Mouse (Mus musculus): ENCODE measurements around the gene Drd3.

Gene Drd3

GRCm38 (mm10) chr16:43753751-43754150, at the start of gene Drd3:
Gene Drd3, plus strand, starts transcription at chr16:43754026.
- DNase-seq (ENCODE audit: low spot score) = peak; percentile 54

- no peak for DNase-seq (ENCODE audit: low spot score)
Measured at GRCm38 (mm10) chr16:43708335-43709061, 45.3 kb upstream of the Drd3 start.

DNA sequence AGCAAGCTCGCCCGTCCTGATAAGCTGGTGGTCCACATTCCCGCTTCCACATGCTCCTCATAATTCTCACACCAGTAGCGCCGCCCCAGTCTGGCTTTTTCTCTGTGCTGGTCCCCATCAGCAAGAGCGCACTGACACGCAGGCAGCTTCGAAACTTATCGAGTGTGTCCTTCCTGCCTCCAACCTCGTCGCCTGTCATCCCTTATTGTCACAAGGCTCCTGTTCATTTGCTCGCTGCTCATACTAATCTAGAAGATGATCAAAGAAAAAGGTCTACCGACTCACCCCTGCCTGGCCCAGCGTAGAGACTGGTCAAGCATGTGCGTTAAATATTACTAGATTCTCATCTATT, 44.8 kb upstream of the Drd3 start:
- no peak for DNase-seq (ENCODE audit: low spot score)

- no peak for DNase-seq (ENCODE audit: low spot score)
Measured at GRCm38 (mm10) chr16:43709432-43710133, 44.2 kb upstream of the Drd3 start.

DNA sequence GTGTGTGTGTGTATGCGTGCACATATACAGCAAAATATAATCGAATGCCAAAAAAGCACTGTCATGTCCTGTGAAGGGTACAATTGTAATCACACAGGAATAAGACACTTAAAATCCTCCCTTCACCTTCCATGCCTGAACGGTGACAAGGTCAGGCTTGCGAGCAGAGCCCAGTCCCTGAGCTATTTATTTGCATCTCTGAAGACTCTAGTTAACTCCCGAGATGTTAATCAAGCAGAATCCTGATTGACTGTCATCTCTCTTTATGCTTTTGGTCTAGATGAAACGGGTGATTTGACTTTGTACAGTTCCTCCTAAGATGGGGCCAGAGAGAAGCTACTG, 43.7 kb upstream of the Drd3 start:
- no peak for DNase-seq (ENCODE audit: low spot score)

GRCm38 (mm10) chr16:43710651-43711050, 43.2 kb upstream of the Drd3 start:
- DNase-seq (ENCODE audit: low spot score) = no peak

- no peak for DNase-seq (ENCODE audit: low spot score)
Measured at GRCm38 (mm10) chr16:43711361-43711760, 42.5 kb upstream of the Drd3 start.

GRCm38 (mm10) chr16:43724444-43724843, 29.4 kb upstream of the Drd3 start:
- peak; percentile 54 for DNase-seq (ENCODE audit: low spot score)

GRCm38 (mm10) chr16:43729506-43730221, 24.2 kb upstream of the Drd3 start:
- no peak for DNase-seq (ENCODE audit: low spot score)

DNA sequence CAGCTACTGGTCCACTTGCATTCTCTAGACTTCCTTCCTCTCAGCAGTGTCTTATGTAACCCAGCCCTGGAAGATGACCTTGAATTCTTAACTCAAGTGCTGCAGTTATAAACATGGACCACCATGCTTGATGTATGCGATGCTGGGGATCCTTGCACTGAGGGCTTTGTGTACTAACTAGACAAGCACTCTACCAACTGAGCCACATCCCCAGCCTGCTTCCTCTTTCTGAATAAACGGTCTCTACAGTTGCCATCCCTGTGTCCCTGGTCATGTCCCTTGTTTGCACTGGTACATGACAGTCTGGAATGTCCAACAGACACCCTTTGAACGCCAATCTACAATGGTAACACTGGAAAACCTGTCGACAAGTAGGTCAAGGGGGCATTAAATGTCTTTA, 23.5 kb upstream of the Drd3 start:
- no peak for DNase-seq (ENCODE audit: low spot score)

- no peak for DNase-seq (ENCODE audit: low spot score)
Measured at GRCm38 (mm10) chr16:43732496-43732895, 21.3 kb upstream of the Drd3 start.

DNA sequence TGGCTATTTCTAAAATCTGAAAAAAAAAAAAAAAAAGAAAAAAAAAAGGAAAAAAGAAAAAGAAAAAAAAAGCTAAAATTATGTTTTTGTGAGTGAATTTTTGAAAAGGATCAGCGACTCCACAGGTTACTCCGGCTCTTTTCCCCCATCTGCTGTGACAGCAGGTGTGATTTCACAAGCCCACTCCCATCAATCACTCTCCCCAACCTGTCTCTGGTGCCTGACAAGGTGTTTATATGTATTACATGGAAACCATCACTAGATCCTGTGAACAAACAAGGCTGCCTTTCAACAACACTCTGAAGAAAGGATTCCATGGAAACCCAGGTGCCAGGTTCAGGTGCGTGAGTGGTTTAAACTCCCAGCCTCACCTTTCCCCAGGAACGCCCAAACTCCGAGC, 20.9 kb upstream of the Drd3 start:
- DNase-seq (ENCODE audit: low spot score) = no peak

DNA sequence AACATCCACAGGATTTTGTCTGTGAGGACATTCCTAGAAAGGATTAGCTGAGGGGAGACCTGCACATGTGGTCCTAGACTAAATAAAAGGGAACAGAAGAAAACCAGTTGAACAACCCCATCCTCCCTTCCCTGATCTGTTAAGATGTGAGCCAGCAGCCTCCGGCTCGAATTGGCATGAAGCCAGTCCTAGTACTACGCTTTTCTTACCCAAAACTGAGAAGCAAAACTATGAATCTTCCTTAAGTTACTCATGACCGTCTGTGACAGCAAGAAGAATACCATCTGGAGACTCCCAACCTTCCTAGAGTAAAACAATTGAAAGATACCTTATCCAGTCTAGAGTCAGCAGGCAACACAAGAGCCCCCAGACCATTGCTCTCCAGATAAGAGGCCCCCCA, 15.9 kb upstream of the Drd3 start:
- DNase-seq (ENCODE audit: low spot score) = no peak

DNA sequence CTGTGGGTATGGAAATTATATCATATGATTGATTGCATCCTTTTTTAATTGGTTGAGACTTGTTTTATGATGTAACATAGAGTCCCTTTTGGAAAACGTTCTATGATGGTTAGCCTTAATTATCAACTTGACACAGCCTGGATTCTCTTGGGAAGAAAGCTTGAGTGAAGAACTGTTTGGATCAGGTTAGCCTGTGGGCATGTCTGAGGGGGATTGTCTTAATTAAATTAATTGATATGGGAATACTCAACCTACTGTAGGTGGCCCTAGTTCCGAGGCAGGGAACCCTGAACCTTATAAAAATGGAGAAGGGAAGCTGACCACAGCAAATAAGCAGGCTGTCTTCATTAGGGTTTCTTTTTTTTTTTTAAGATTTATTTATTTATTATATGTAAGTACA, 12.9 kb upstream of the Drd3 start:
- DNase-seq (ENCODE audit: low spot score) = no peak

DNA sequence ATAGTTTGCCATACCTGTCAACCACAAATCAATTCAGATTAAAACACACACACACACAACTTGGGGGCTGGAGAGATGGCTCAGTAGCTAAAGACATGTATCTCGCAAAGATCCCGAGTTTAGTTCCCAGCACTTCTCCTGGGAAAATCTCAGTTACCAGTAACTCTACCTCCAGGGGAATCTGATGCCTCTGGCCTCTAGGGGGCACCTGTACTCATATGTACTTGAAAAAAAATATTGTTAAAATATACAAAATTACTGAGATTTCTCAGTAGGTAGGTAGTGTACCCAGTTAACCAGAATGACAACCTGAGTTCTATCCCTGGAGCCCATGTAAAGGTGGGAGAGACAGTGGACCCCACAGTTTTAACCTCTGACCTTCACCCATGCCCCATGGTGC, 5.4 kb upstream of the Drd3 start:
- DNase-seq (ENCODE audit: low spot score) = no peak

DNA sequence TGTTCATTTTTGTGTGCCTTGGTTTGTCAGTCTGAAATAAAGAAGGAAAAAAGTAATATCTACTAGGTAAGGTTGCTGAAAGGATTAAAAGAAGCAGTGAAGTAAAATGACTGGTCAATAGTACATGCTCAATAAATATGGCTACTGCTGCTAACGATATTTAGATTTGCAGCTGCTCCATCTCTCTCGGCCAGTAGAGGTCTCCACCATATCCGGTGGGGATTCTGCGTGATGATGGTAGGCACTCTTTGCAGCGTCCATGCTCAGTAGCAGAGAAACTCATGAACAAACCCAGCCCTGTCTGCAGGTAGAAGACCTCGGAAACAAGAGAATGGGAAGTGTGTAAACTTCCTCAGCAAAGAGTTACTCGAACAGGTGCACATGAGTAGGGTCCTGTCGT, 926 bp upstream of the Drd3 start:
- no peak for DNase-seq (ENCODE audit: low spot score)

- no peak for DNase-seq (ENCODE audit: low spot score)
Measured at GRCm38 (mm10) chr16:43772358-43772757, 18.5 kb downstream of the Drd3 start.

DNA sequence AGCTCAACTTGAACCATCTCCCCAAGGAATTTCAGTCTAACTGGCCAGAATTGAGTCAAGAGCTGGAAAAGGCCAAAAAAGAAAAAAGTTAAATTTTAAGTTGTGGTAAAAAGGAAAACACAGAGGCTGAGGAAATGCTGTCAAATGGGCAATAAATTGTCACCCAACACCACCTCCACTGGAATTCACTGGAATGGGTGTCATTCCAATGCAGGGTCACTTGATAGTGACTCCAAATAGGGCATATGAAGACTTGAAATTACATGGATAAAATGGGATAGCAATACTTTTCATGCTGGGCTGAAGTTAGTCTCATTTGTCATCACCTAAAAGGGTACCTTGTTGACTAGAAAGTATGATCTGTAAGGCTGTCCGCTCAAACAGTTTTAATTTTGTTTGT, 18.9 kb downstream of the Drd3 start:
- no peak for DNase-seq (ENCODE audit: low spot score)

DNA sequence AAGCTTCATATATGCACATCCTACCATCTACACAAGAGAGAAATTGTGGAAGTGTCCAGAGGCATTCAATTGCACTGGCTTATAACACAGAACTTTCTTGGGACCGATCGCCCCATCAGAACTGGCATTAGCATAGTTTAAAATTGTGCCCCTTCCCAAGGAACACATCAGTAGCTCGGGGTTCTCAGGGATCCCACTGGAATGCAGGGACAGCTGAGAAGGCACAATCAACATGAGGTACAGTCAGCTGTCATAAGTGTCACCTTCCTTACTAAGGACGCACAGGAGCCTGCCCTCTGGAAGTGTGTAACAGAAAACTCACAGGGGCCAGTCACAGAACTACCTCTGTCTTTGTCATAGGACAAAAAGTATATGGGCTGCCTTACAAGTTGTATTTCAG, 19.7 kb downstream of the Drd3 start:
- DNase-seq (ENCODE audit: low spot score) = no peak

- DNase-seq (ENCODE audit: low spot score) = no peak
Measured at GRCm38 (mm10) chr16:43776886-43777285, 23.1 kb downstream of the Drd3 start.

GRCm38 (mm10) chr16:43799541-43799940, 45.7 kb downstream of the Drd3 start:
- DNase-seq (ENCODE audit: low spot score) = no peak

DNA sequence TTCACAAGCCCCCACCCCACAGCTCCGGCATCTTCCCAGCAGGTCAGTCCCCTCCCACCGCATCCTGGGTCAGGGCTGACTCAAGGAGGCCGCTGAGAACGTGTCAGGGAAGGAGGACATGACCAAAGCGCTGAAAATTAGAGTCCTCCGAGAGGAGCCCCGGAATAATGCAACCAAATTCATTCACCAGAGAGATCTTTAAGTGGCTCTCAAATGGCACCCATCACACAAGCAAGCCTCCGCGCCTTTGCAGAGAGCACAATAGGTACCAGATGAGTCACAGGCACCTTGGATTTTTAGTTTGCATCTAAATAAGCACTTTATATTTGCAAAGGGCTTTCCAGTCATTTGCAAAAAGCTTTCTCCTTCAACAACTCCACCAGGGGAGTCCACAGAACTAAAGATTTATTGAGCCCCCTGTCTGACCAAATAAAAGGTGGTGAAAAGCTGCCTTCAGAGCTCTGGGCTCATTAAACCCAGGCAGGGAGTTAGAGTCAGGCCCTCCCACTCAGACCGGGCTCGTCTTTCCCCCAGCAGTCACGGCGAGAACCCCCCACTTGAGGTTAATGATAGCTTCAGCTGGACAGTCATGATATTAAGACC, 46.4 kb downstream of the Drd3 start:
- DNase-seq (ENCODE audit: low spot score) = no peak

DNA sequence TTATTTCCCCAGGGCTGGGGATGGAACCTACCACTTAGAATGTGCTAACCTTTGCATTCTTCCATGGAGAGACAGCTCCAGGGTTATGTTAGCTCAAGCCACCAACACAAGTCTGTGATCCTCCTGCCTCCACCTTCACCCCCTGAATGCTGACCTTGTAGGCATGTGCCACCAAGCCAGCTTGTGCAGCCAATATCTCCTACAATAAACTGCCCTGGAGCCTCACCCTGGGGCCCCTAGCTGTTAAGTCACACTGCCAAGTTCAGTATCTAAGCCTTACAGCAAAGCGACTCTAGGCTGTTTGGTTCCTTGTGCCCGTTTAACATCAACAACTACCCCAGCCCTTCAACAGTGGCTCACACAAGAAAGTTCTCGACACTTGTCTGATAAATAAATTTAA, 47.3 kb downstream of the Drd3 start:
- no peak for DNase-seq (ENCODE audit: low spot score)

All from testis, postnatal 10 days (tissue).